Mouse (Mus musculus): ENCODE measurements around the gene Peak1. TPM values are rescaled to one million over a fixed set of nuclear protein-coding genes. Genes with fewer than 3 reads are reported as not detected.

The Peak1 gene
- polyA plus RNA-seq, 1 experiment from 2014 or later: 5.5 TPM

DNA sequence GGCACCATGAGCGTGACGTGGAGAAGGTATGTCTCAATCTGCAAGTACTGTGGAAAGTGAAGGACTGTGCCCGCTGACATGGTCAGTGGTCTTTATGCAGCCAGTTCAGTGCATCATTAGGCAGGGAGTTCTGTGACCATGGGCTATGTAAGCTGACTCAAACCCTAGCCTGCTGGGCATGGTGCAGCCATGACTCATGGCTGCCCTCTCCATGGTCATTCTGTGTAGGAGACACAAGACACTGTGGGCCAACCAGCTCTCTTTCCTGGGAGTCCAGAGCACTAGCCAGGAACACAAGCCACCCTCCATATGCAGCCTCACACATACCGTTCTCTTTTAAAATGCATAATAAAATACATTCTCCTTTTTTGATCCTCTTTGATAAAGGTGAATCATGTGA is 213.6 kb downstream of the Peak1 start:
- no peak overlapping the region for H3K4me3 ChIP-seq (replicated peaks; ENCODE audit: low read length)
- no peaks in the 10 kb centered on the region for H3K27me3 ChIP-seq (replicated peaks; ENCODE audit: control insufficient read depth, insufficient read depth, low read length)
- 0 out of 2 replicates have a peak, but pooled peaks cover 2% of the 10 kb centered on the region for H3K4me1 ChIP-seq (replicated peaks; ENCODE audit: control insufficient read depth, insufficient read depth, low read length)
- no peak overlapping the region for H3K9ac ChIP-seq (replicated peaks; ENCODE audit: low read depth, low read length)
- no peak overlapping the region for H3K27ac ChIP-seq (ENCODE audit: low read length)
- no peak overlapping the region for H3K4me2 ChIP-seq (ENCODE audit: low read length)
- H3K36me3 ChIP-seq (ENCODE audit: control insufficient read depth, insufficient read depth): no peaks in the 10 kb centered on the region
- H3K9me3 ChIP-seq (ENCODE audit: control insufficient read depth, low read length): no peaks in the 10 kb centered on the region
- no peak for ATAC-seq
- whole genome bisulfite sequencing: 92% methylated on average over 4 of the region's 4 CpGs

- no peaks in the 10 kb centered on the region for H3K9me3 ChIP-seq (ENCODE audit: control insufficient read depth, low read length)
- no peak overlapping the region for H3K4me2 ChIP-seq (ENCODE audit: low read length)
- 44% methylated on average over 14 of the region's 14 CpGs for WGBS
- H3K27me3 ChIP-seq (replicated peaks; ENCODE audit: control insufficient read depth, insufficient read depth, low read length): no peaks in the 10 kb centered on the region
- no peaks in the 10 kb centered on the region for H3K36me3 ChIP-seq (ENCODE audit: control insufficient read depth, insufficient read depth)
- no peak overlapping the region for H3K4me3 ChIP-seq (replicated peaks; ENCODE audit: low read length)
- no peak overlapping the region for H3K27ac ChIP-seq (ENCODE audit: low read length)
- H3K4me1 ChIP-seq (replicated peaks; ENCODE audit: control insufficient read depth, insufficient read depth, low read length): 0 out of 2 replicates have a peak, but pooled peaks cover 2% of the 10 kb centered on the region
- H3K9ac ChIP-seq (replicated peaks; ENCODE audit: low read depth, low read length): no peak overlapping the region
- ATAC-seq: peak; percentile 74
Observed at GRCm38 (mm10) chr9:56200645-56201314, 217.1 kb downstream of the Peak1 start.

- Histone ChIP-seq H3K4me3 (replicated peaks; ENCODE audit: low read length) (no peak overlapping the region), H3K27me3 (replicated peaks; ENCODE audit: control insufficient read depth, insufficient read depth, low read length) (no peaks in the 10 kb centered on the region), H3K9ac (replicated peaks; ENCODE audit: low read depth, low read length) (no peak overlapping the region), H3K27ac (ENCODE audit: low read length) (no peak overlapping the region), H3K4me2 (ENCODE audit: low read length) (no peak overlapping the region), H3K9me3 (ENCODE audit: control insufficient read depth, low read length) (no peaks in the 10 kb centered on the region), H3K36me3 (ENCODE audit: control insufficient read depth, insufficient read depth) (no peaks in the 10 kb centered on the region), H3K4me1 (replicated peaks; ENCODE audit: control insufficient read depth, insufficient read depth, low read length) (peaks cover 3% of the 10 kb centered on the region; the same call in 1 of the 2 replicates)
- 70% methylated on average over 2 of the region's 2 CpGs for WGBS
- no peak for ATAC-seq
Observed at GRCm38 (mm10) chr9:56200200-56200599, 217.7 kb downstream of the Peak1 start.

- Histone ChIP-seq H3K4me2 (ENCODE audit: low read length) (no peak overlapping the region), H3K9ac (replicated peaks; ENCODE audit: low read depth, low read length) (no peak overlapping the region), H3K4me3 (replicated peaks; ENCODE audit: low read length) (no peak overlapping the region), H3K36me3 (ENCODE audit: control insufficient read depth, insufficient read depth) (no peaks in the 10 kb centered on the region), H3K9me3 (ENCODE audit: control insufficient read depth, low read length) (no peaks in the 10 kb centered on the region), H3K27ac (ENCODE audit: low read length) (no peak overlapping the region), H3K27me3 (replicated peaks; ENCODE audit: control insufficient read depth, insufficient read depth, low read length) (no peaks in the 10 kb centered on the region), H3K4me1 (replicated peaks; ENCODE audit: control insufficient read depth, insufficient read depth, low read length) (peaks cover 4% of the 10 kb centered on the region; the same call in 1 of the 2 replicates)
- ATAC-seq: no peak
- WGBS: 84% methylated on average over 4 of the region's 4 CpGs
Observed at GRCm38 (mm10) chr9:56196921-56197320, 220.9 kb downstream of the Peak1 start.

DNA sequence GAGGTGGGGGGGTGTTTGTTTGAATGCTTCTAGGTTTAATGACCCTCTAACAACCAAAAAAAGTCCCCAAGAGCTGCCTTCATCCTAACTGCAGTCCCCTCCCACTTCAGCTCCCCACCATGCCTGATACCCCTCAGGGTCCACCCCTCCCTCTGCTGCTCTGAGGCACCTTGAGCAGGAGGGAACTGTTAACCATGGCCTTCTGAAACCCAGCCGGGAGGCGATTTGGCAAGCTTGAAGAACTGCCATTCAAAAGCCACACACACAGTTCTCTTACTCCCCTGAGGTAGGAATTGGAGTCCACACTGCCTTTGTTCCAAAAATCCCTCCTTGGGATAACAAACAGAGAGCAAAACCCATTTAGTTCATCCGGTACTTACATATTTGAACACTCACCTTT is 222.7 kb downstream of the Peak1 start:
- Histone ChIP-seq H3K36me3 (ENCODE audit: control insufficient read depth, insufficient read depth) (no peaks in the 10 kb centered on the region), H3K9me3 (ENCODE audit: control insufficient read depth, low read length) (no peaks in the 10 kb centered on the region), H3K9ac (replicated peaks; ENCODE audit: low read depth, low read length) (no peak overlapping the region), H3K27me3 (replicated peaks; ENCODE audit: control insufficient read depth, insufficient read depth, low read length) (no peaks in the 10 kb centered on the region), H3K27ac (ENCODE audit: low read length) (no peak overlapping the region), H3K4me2 (ENCODE audit: low read length) (no peak overlapping the region), H3K4me1 (replicated peaks; ENCODE audit: control insufficient read depth, insufficient read depth, low read length) (peaks cover 7% of the 10 kb centered on the region; the same call in 1 of the 2 replicates), H3K4me3 (replicated peaks; ENCODE audit: low read length) (no peak overlapping the region)
- no peak for ATAC-seq
- WGBS: 14% methylated on average over 3 of the region's 3 CpGs

DNA sequence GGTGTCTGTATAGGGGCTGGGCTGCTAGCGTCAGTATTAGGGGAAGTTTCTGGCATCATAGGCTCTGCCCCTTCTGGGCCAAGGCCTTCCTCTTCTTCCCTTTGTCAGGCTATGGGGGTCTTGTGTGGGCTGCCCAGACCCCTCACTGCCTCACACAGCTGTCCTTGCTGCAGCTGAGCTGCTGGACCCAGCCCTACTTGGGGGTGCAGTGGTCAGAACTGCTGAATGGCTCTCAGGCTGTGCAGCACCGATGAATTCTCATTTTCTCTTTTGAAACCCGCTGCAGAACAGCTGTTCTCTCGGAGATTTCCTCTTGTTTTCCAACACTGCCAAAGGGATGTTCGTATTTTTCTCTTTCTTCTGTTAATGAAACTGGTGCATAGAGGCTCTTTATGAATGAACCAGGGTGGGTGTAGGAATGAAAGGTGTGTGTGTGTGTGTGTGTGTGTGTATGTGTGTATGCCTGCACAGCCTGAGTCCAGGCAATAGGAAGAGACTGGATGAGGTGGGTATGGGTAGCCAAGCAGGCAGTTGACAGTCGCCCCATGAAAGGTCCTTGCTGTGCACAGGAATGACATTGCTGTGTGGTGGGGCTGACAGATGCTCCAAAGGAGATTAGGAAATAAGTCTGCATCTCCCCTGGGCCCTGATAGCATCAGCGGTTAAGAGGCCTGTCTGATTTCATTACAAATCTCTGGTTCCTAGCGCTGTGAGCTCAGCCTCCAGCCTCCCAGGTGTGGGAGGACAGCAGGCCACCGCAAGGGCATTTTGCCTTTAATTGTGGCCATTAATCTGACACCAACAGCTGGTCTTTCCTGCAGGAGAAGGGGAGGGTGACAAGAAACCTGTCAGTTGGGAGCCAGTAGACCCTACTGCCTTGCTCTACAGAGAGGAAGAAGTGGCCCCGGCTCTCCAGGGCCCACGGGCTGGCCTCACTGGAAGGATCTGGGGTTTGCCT is 226.1 kb downstream of the Peak1 start:
- Histone ChIP-seq H3K4me1 (replicated peaks; ENCODE audit: control insufficient read depth, insufficient read depth, low read length) (peaks cover 5% of the 10 kb centered on the region; the same call in 1 of the 2 replicates), H3K9me3 (ENCODE audit: control insufficient read depth, low read length) (no peaks in the 10 kb centered on the region), H3K4me2 (ENCODE audit: low read length) (no peak overlapping the region), H3K9ac (replicated peaks; ENCODE audit: low read depth, low read length) (no peak overlapping the region), H3K27ac (ENCODE audit: low read length) (no peak overlapping the region), H3K27me3 (replicated peaks; ENCODE audit: control insufficient read depth, insufficient read depth, low read length) (no peaks in the 10 kb centered on the region), H3K4me3 (replicated peaks; ENCODE audit: low read length) (no peak overlapping the region), H3K36me3 (ENCODE audit: control insufficient read depth, insufficient read depth) (no peaks in the 10 kb centered on the region)
- 52% methylated on average over 11 of the region's 11 CpGs for WGBS
- peak; percentile 36; the same call in 1 of the 2 replicates for ATAC-seq

DNA sequence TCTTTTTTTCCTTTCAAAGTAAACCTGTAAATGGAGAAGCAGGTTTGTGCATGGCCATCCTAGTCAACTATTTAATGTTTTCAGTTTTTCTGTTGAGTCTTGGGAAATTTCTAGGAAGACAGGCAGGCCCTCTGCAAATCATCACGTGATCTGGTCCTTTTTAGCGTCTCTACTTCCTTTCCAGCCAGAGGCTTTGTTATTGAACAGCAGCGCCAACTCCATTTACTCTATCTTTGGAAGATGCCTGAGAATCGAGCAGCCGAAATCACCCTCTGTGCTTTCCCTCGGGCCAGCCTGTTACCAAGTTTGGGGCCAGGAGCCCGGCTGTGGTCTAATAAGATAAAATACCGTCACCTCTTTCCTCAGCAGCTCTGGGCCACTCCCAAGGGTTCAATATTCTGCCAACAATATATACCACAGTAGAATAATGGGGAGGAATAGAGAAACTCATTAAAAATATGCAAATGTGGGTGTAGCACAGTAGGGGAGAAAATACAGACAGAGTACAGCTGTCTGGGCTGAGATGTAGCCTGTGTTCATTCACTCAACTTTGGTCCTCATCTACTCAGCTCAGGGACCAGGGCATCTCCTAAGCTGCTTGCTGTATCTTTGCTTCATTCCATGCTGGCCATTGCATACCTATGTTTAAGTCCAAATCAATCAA is 237.6 kb downstream of the Peak1 start:
- H3K36me3 ChIP-seq (ENCODE audit: control insufficient read depth, insufficient read depth): no peaks in the 10 kb centered on the region
- peak; percentile 62 for ATAC-seq
- no peaks in the 10 kb centered on the region for H3K9me3 ChIP-seq (ENCODE audit: control insufficient read depth, low read length)
- 9% methylated on average over 8 of the region's 8 CpGs for WGBS
- H3K4me2 ChIP-seq (ENCODE audit: low read length): peak overlapping the region; percentile 25
- H3K4me3 ChIP-seq (replicated peaks; ENCODE audit: low read length): no peak overlapping the region
- no peak overlapping the region for H3K9ac ChIP-seq (replicated peaks; ENCODE audit: low read depth, low read length)
- no peaks in the 10 kb centered on the region for H3K27me3 ChIP-seq (replicated peaks; ENCODE audit: control insufficient read depth, insufficient read depth, low read length)
- H3K4me1 ChIP-seq (replicated peaks; ENCODE audit: control insufficient read depth, insufficient read depth, low read length): peaks cover 6% of the 10 kb centered on the region
- peak overlapping the region; percentile 43; the same call in 1 of the 2 replicates for H3K27ac ChIP-seq (ENCODE audit: low read length)

GRCm38 (mm10) chr9:56179416-56180117 is 238.3 kb downstream of the Peak1 start:
- Histone ChIP-seq H3K9me3 (ENCODE audit: control insufficient read depth, low read length) (no peaks in the 10 kb centered on the region), H3K4me3 (replicated peaks; ENCODE audit: low read length) (no peak overlapping the region), H3K27me3 (replicated peaks; ENCODE audit: control insufficient read depth, insufficient read depth, low read length) (no peaks in the 10 kb centered on the region), H3K36me3 (ENCODE audit: control insufficient read depth, insufficient read depth) (no peaks in the 10 kb centered on the region), H3K4me2 (ENCODE audit: low read length) (no peak overlapping the region), H3K4me1 (replicated peaks; ENCODE audit: control insufficient read depth, insufficient read depth, low read length) (peaks cover 6% of the 10 kb centered on the region), H3K9ac (replicated peaks; ENCODE audit: low read depth, low read length) (no peak overlapping the region), H3K27ac (ENCODE audit: low read length) (no peak overlapping the region)
- 80% methylated on average over 6 of the region's 6 CpGs for WGBS
- peak; percentile 66; the same call in 1 of the 2 replicates for ATAC-seq

Measured in forebrain, embryonic 16.5 days (tissue).